Mouse (Mus musculus): ENCODE measurements around the gene Cyb5d1.
A peak's percentile ranks its signal among the peaks of the same experiment; 100 is the strongest.
"Not testable (repeated sequence)": the region's sequence is repeated elsewhere in the genome, so short reads cannot be mapped to it uniquely, and the experiment has no call there.

Gene Cyb5d1

DNA sequence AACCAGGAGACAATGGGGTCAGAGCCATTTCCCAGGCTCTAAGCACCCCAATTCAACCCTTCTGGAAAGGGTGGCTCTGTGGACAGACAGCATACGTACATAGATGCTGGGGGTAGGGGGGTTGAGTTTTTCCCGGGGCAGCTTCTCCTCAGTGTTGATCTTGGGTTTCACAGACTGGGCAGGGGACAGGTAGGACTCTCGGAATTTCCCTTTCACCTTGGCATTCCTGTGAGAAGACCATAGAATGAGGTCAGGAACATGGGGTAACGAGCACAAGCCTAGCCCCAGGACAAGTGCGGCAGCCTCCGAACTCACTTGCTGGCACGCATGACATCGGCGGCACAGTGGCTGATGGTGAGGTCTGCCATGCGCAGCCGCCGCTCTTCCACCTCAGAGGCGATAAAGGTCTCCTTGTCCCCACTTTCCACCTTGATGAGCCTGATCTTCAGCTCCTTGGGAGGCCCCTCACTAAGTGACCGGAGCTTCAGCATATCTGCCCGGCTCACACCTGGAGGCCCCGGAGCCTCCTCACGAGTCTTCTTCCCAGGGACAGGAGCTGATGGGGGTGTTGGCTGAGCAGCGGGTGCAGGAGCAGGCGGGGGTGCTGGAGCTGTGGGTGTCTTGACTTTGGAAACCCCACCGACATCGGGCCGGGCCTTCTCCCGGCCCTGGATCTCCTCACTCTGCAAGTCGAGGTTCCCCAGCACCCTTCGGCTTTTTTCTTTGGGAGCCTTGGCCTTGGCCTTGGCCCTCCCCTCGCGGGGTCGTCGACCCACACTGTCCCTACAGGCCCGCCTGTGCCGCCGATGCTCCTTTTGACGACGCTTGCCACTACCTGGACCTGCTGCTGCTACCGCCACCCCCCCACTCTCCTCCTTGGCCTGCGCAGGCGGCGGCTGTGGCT lies 8.5 kb upstream of the Cyb5d1 start:
- no peak for DNase-seq (ENCODE audit: inconsistent ontology term)

DNA sequence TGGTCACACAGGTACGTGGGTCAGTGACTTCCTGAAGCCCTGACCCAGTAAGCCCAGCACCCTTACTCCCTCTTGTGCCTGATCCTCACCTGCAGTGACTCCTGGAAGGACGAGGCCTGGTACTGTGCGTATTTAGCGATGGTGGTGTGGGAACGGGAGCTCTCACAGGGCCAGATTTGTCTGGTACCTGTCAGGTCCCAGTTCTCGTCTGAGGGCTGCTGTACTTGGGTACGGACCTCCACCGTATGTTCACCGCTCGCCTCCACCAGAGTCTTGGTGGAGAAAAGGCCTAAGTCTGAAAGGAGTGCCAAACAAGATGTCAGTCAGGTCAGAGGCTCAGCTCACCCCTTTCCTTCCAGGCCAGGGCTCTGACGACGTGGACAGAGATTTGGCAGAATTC lies 6.6 kb upstream of the Cyb5d1 start:
- DNase-seq (ENCODE audit: inconsistent ontology term): no peak

GRCm38 (mm10) chr11:69401210-69401637 lies 5.8 kb upstream of the Cyb5d1 start:
- DNase-seq (ENCODE audit: inconsistent ontology term): peak; percentile 66

- no peak for DNase-seq (ENCODE audit: inconsistent ontology term)
Observed at GRCm38 (mm10) chr11:69400083-69400850, 4.8 kb upstream of the Cyb5d1 start.

GRCm38 (mm10) chr11:69399201-69400082 lies 4.0 kb upstream of the Cyb5d1 start:
- DNase-seq (ENCODE audit: inconsistent ontology term): no peak

DNA sequence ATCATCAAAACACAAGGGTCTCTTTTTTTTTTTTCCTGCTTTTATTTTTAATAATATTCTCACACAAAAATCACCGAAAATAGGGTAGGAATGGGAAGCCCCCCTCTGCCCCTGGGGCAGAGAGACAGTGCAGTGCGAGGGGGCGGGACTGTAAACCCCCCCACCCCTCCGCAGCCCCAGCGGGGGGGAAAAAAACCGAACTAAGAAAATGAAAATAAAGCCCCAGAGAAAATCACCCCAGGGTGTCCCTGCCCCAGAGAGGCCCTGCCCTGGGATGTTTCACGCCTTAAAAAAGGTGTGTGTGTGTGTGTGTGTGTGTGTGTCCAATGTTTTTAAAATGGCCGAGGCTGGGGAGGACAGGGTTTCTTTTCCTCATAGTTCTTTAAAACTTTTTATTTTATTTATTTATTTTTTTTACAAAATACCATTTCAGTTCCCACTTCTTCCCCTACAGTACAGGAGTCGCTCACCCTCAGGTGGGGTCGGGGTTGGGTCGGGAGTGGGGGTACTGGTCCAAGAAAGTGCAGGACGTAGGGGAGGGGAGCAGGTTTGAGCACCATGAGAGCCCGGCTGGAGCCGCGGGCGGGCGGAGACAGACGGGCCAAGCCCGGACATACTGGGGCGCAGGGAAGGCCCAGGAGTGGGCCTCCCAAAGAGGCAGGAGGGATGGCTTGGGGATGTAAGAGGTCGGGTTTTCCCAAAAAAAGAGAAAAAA lies 3.2 kb upstream of the Cyb5d1 start:
- no peak for DNase-seq (ENCODE audit: inconsistent ontology term)

DNA sequence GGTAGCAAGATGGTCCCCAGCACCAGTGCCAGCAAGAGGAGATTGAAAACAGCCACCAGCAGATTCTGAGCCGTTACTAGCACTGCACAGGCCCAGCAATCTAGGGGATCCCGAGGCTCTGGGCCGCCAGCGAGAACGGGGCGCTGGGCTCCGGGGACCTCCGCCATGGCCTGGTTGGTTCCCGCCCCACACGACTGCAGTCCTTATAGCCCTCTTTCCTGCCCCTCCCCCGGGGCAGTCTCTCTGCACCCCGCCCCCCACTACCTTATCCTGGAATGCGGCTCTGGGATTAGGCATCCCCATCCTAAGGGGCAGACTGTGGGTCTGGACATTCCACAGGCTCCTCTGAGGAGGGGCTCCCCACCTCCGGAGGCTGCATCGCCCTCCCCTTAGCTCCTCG lies 2.6 kb upstream of the Cyb5d1 start, which contains the start of gene Tmem88:
Tmem88 (minus strand) TSS at position 176 of the 400 bp plus-strand sequence.
- DNase-seq (ENCODE audit: inconsistent ontology term): peak; percentile 59

GRCm38 (mm10) chr11:69397581-69398057 lies 2.2 kb upstream of the Cyb5d1 start:
- peak; percentile 57 for DNase-seq (ENCODE audit: inconsistent ontology term)

- DNase-seq (ENCODE audit: inconsistent ontology term): no peak
Observed at GRCm38 (mm10) chr11:69396772-69397171, 1.3 kb upstream of the Cyb5d1 start.

DNA sequence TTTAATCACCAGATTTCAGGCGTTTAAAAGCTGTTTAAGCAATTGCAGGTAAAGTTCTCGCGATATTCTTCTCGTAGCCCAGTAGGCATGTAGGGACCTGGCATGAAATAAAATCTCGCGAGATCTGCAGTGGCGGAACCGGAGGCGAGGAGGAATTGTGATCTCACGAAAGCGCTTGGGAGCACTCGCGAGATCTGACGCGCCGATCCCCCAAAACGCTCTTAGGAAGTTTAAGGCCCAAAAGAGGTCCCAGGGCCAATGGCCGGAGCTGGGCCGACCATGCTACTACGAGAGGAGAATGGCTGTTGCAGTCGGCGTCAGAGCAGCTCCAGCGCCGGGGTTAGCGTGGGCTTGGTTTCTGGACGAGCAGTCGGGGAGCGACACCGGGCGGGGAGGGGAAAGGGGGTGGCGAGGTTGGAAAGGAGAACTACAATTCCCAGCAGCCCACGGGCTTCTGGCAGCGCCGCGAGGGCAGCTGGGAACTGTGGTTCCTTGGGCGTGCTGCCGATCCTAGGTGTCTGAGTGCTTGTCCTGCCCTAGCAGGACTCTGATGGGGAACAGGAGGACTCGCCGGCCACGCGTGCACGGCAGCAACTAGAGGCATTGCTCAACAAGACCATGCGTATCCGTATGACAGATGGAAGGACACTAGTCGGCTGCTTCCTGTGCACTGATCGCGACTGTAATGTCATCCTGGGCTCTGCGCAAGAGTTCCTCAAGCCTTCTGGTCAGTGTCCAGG lies 373 bp upstream of the Cyb5d1 start:
- peak; percentile 98 for DNase-seq (ENCODE audit: inconsistent ontology term)

DNA sequence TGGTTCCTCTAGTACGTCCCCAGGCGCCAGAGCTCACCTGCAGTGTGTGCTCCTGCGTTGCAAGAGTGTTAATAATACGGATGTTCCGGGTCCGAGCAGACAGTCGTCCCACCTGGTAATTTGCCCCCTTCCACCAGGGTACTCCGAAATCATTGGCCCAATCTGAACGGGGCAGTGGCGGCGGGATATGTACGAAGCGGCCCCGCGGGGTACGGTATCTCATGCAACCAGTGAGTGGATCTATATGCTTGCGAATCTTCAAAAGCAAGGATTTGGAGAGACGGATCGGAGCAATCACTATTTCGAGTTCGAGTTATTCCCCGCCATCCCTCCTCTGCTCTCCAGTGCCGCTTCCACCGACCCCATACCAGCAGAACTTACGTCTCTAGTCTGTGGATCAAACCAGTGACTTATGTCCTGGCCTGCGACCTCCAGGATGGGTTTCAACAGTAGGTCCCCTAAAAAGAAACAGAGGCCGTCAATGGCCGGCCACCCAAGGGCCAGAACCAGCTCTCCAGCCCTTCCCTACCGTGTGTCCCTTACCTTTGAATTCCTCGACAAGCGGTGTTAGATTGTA lies 752 bp downstream of the Cyb5d1 start:
- DNase-seq (ENCODE audit: inconsistent ontology term): not testable (repeated sequence)

DNA sequence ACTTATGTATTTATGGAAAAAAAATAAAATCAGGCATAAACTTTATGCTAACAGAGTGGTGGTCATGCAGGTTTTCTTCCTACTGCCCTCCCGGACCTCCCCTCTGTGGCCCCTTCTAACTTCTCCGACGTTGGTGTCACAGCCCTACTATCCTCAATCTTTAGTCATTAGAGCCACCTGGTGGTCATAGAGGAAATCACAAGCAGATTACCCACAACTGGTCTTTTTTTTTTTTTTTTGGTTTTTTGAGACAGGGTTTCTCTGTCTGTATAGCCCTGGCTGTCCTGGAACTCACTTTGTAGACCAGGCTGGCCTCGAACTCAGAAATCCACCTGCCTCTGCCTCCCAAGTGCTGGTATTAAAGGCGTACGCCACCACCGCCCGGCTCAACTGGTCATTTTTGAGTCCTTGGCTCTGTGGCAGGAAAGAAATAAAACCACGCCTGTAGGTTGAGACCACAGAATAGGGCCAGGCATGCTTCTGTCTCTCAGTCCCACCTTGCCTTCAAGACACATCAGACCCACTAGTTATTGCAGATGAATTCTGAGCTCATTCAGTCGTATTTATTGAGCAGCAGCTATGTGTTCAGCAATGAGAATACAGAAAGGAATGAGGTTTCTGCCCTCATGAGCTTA lies 4.9 kb downstream of the Cyb5d1 start:
- peak; percentile 49 for DNase-seq (ENCODE audit: inconsistent ontology term)

- peak; percentile 63 for DNase-seq (ENCODE audit: inconsistent ontology term)
Observed at GRCm38 (mm10) chr11:69389531-69390399, 5.7 kb downstream of the Cyb5d1 start.

GRCm38 (mm10) chr11:69388680-69389079 lies 6.8 kb downstream of the Cyb5d1 start:
- DNase-seq (ENCODE audit: inconsistent ontology term): no peak

GRCm38 (mm10) chr11:69386758-69387157 lies 8.7 kb downstream of the Cyb5d1 start:
- no peak for DNase-seq (ENCODE audit: inconsistent ontology term)

DNA sequence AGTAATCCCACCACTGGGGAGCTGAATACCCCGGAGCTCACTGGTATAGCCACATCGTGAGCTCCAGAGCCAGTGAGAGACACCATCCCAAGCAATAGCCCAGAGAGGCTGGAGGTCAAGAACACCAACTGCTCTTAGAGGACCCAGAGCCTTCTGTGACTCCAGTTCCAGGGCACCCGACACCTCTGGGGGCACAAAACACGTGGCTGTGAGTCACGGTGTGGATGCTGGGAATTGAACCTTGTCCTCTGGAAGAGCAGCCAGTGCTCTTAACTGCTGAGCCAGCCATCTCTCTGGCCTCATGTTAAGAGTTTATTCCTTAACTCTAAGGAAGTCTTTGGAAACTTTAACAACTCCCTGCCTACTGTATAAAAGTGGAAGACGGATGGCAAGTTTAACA lies 10.5 kb downstream of the Cyb5d1 start:
- no peak for DNase-seq (ENCODE audit: inconsistent ontology term)

DNA sequence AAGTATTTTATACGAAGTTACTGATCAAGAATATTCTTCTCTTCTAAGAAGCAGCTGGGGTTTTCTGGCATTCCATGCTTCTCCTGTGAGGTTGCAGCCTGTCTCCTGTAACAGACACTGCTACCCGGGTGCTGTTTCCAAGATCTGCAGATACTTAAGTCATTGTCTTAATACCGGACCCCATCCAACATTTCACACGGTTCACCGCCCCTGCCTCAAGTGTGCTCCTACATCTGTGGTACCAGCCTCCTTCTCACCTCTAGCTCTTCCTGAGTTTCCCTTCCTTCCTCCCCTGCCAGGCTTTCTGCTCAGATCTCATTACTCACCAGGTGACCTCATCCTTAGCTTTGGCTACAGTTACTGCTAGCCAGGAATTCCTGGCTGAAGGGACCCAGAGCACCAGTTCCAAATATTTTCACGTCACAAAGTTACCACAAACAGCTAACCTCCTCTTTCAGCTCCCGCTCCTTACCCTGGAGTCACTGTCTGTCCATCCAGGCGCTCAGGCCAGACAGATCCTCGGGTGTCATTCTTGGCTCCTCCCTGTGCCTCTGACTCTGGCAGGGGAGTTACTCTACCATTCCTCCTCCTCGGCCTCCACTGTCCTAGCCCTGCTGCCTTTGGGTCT lies 12.8 kb downstream of the Cyb5d1 start:
- DNase-seq (ENCODE audit: inconsistent ontology term): peak; percentile 83

- no peak for DNase-seq (ENCODE audit: inconsistent ontology term)
Observed at GRCm38 (mm10) chr11:69381356-69381755, 14.1 kb downstream of the Cyb5d1 start.
